Mouse (Mus musculus): ENCODE measurements around the gene Map3k6.

DNA sequence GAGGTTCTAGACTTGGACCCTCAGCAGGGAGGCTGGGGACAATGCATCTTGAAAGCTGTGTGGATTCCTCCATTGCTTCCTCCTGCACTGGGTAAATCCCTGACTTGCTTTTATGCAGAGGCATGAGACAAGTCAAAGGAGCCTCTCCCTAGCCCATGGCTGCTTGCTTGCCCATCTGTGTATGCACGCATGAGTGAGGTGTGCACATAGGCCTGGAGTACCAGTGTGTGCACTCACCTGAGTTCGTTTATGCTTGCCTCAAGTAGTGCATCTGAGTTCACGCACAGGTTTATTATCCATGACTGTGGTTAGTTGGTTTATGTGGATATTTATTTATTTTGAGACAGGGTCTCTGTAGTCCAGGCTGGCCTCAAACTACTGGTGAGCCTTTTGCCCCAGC is 38.4 kb upstream of the Map3k6 start:
- TF ChIP-seq CTCF (IDR thresholded peaks at IDR 0.05; ENCODE audit: low read depth) (no peak), EP300 (IDR thresholded peaks at IDR 0.05; ENCODE audit: low read depth) (no peak)

Measured in heart, postnatal 0 days (tissue).